Mouse (Mus musculus): ENCODE data around the gene Slc39a7. TPM values are rescaled to one million over a fixed set of nuclear protein-coding genes. Genes with fewer than 3 reads are reported as not detected.

Slc39a7 gene
- total and polyA plus RNA-seq, 2 experiments, result 54.7 to 115 TPM

DNA sequence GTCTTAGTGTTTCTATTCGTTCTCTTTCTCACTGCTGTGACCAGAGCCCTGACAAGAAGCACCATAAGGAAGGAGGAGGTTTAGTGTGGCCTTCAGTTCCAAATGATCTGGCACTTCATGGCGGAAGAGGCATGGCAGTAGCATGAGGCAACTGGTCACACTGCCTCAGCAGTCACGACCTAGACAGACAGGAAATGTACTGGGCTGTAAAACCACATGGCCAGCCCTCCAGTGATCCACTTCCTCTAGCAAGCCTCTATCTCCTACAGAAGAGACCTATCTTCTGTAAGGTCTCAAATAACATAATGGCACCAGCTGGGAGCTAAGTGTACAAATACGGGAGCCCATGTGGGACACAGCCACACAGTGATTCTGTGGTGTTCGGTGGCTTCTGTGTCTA lies 40.6 kb upstream of the Slc39a7 start:
- H3K4me3 ChIP-seq (ENCODE audit: insufficient read depth, low read depth, low read length), result no peak overlapping the region
- 71% methylated on average over 5 of the region's 5 CpGs for WGBS
- TF ChIP-seq POLR2A (IDR thresholded peaks at IDR 0.05; ENCODE audit: extremely low read depth, insufficient read depth, low read length) (no peak), CTCF (IDR thresholded peaks at IDR 0.05; ENCODE audit: low read depth, low read length) (no peak)
- H3K27ac ChIP-seq (replicated peaks; ENCODE audit: insufficient read depth, low read depth, low read length), result no peak overlapping the region
- no peaks in the 10 kb centered on the region; the same call in 1 of the 2 replicates for H3K27me3 ChIP-seq (ENCODE audit: control insufficient read depth, insufficient read depth, low read length)
- no peaks in the 10 kb centered on the region for H3K36me3 ChIP-seq (ENCODE audit: control insufficient read depth, insufficient read depth, low read length)
- no peaks in the 10 kb centered on the region for H3K4me1 ChIP-seq (ENCODE audit: control insufficient read depth, insufficient read depth, low read length)
- H3K9ac ChIP-seq (ENCODE audit: low read depth, low read length), result no peak overlapping the region
- peak; percentile 16 for DNase-seq (ENCODE audit: extremely low read depth, low read depth, low spot score)
- H3K79me2 ChIP-seq (ENCODE audit: control insufficient read depth, insufficient read depth, low read length), result no peaks in the 10 kb centered on the region

DNA sequence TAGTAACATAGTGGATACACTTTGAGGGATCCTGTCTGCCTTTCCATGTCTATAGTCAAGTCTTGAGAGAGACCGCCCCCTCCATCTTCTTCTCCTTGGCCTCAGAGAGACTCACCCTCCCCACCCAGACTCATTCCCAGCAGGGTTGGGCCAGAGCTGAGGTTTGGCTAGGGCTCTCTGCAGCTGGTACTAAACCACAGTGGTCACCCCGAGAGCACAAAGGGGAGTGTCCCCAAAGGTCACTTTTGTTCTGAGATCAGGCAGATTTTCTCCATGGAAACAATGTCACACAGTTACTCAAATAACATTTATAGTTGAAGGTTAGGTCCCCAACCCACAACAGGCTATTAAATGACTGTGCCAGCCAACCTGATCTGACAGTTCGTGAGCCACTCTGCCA lies 37.4 kb upstream of the Slc39a7 start:
- Histone ChIP-seq H3K79me2 (ENCODE audit: control insufficient read depth, insufficient read depth, low read length) (no peaks in the 10 kb centered on the region), H3K36me3 (ENCODE audit: control insufficient read depth, insufficient read depth, low read length) (no peaks in the 10 kb centered on the region), H3K9ac (ENCODE audit: low read depth, low read length) (no peak overlapping the region), H3K4me1 (ENCODE audit: control insufficient read depth, insufficient read depth, low read length) (no peaks in the 10 kb centered on the region), H3K27me3 (ENCODE audit: control insufficient read depth, insufficient read depth, low read length) (no peaks in the 10 kb centered on the region), H3K27ac (replicated peaks; ENCODE audit: insufficient read depth, low read depth, low read length) (no peak overlapping the region), H3K4me3 (ENCODE audit: insufficient read depth, low read depth, low read length) (no peak overlapping the region)
- TF ChIP-seq CTCF (IDR thresholded peaks at IDR 0.05; ENCODE audit: low read depth, low read length), result no peak
- TF ChIP-seq POLR2A (IDR thresholded peaks at IDR 0.05; ENCODE audit: extremely low read depth, insufficient read depth, low read length), result no peak
- no peak for DNase-seq (ENCODE audit: extremely low read depth, low read depth, low spot score)
- 56% methylated on average over 3 of the region's 3 CpGs for WGBS

DNA sequence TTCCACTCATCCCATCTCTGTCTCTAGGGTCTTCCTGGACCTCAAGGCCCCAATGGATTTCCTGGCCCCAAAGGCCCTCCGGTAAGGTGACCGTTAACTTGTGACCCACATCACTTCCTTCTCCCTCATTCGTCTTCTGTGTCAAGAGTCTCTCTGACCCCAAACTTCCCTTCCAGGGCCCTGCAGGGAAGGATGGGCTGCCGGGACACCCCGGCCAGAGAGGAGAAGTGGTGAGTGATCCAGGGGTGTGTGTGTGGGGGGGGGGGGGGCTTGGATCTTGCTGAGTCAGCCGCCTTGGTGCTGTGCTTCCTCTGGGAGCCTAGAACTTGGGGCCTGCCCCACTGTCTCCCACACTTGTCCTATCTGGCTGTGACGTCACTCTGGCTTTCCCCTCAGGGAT lies 25.7 kb upstream of the Slc39a7 start:
- no peak overlapping the region for H3K9ac ChIP-seq (ENCODE audit: low read depth, low read length)
- no peaks in the 10 kb centered on the region for H3K4me1 ChIP-seq (ENCODE audit: control insufficient read depth, insufficient read depth, low read length)
- no peaks in the 10 kb centered on the region for H3K27me3 ChIP-seq (ENCODE audit: control insufficient read depth, insufficient read depth, low read length)
- H3K27ac ChIP-seq (replicated peaks; ENCODE audit: insufficient read depth, low read depth, low read length), result no peak overlapping the region
- peak; percentile 14 for DNase-seq (ENCODE audit: extremely low read depth, low read depth, low spot score)
- TF ChIP-seq POLR2A (IDR thresholded peaks at IDR 0.05; ENCODE audit: extremely low read depth, insufficient read depth, low read length) (no peak), CTCF (IDR thresholded peaks at IDR 0.05; ENCODE audit: low read depth, low read length) (no peak)
- 72% methylated on average over 7 of the region's 7 CpGs for WGBS
- no peak overlapping the region for H3K4me3 ChIP-seq (ENCODE audit: insufficient read depth, low read depth, low read length)
- no peaks in the 10 kb centered on the region for H3K36me3 ChIP-seq (ENCODE audit: control insufficient read depth, insufficient read depth, low read length)
- H3K79me2 ChIP-seq (ENCODE audit: control insufficient read depth, insufficient read depth, low read length), result no peaks in the 10 kb centered on the region

DNA sequence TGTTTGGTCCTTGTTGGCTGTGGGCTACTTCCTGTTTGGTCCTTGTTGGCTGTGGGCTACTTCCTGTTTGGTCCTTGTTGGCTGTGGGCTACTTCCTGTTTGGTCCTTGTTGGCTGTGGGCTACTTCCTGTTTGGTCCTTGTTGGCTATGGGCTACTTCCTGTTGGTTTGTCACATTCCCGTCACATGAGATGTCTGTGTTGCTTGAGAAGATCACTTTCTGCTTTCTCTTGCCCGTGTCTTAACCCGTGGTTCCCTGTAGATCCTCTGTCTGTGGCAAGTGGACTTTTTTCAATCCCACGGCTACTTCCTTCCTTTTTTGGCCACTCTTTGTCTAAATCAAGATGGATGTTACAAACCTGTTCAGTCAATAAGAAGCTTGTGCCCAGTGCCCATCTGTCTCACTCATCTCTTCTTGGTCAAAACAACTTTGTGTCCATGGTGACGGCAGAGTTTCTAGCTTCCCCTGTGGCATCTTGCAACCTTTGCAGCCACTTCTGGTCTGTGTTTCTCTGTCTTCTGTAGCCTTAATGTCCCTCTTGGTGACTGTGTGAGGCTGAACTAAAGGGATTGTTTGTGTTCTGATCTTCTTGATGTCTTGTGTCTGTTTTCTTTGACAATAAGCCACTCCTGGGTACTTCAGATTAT lies 16.0 kb upstream of the Slc39a7 start:
- no peak for TF ChIP-seq POLR2A (IDR thresholded peaks at IDR 0.05; ENCODE audit: extremely low read depth, insufficient read depth, low read length)
- TF ChIP-seq CTCF (IDR thresholded peaks at IDR 0.05; ENCODE audit: low read depth, low read length), result no peak
- DNase-seq (ENCODE audit: extremely low read depth, low read depth, low spot score), result no peak
- H3K27ac ChIP-seq (replicated peaks; ENCODE audit: insufficient read depth, low read depth, low read length), result no peak overlapping the region

DNA sequence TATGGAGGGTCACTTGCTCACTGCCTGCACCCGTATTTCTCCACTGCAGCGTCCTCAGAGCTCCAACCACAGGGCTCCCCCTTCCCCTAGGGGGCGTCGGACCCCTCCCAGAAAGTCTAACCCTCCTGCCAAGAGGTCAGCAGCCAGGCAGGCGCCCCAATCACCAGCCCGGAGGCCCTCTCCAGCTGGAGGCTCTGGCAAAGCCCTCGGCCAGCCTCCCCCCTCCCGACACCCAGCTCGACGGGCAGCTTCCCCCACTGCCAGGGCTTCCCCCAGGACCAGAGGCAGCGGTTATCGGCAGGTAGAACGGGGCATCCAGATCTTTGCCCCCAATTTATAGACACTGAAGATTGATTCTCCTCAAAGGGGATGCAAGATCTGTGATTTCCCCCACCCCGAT lies 14.5 kb upstream of the Slc39a7 start:
- TF ChIP-seq CTCF (IDR thresholded peaks at IDR 0.05; ENCODE audit: low read depth, low read length), result no peak
- TF ChIP-seq POLR2A (IDR thresholded peaks at IDR 0.05; ENCODE audit: extremely low read depth, insufficient read depth, low read length), result no peak
- no peaks in the 10 kb centered on the region for H3K36me3 ChIP-seq (ENCODE audit: control insufficient read depth, insufficient read depth, low read length)
- no peak overlapping the region for H3K27ac ChIP-seq (replicated peaks; ENCODE audit: insufficient read depth, low read depth, low read length)
- no peak overlapping the region for H3K9ac ChIP-seq (ENCODE audit: low read depth, low read length)
- no peak for DNase-seq (ENCODE audit: extremely low read depth, low read depth, low spot score)
- no peaks in the 10 kb centered on the region for H3K79me2 ChIP-seq (ENCODE audit: control insufficient read depth, insufficient read depth, low read length)
- H3K27me3 ChIP-seq (ENCODE audit: control insufficient read depth, insufficient read depth, low read length), result no peaks in the 10 kb centered on the region
- H3K4me1 ChIP-seq (ENCODE audit: control insufficient read depth, insufficient read depth, low read length), result no peaks in the 10 kb centered on the region
- WGBS, result 83% methylated on average over 14 of the region's 14 CpGs
- H3K4me3 ChIP-seq (ENCODE audit: insufficient read depth, low read depth, low read length), result no peak overlapping the region

More for the DNA sequence above, 16.0 kb upstream of the Slc39a7 start:
- WGBS, result 86% methylated on average over 5 of the region's 5 CpGs
- Histone ChIP-seq H3K27me3 (ENCODE audit: control insufficient read depth, insufficient read depth, low read length) (no peaks in the 10 kb centered on the region), H3K4me1 (ENCODE audit: control insufficient read depth, insufficient read depth, low read length) (no peaks in the 10 kb centered on the region), H3K79me2 (ENCODE audit: control insufficient read depth, insufficient read depth, low read length) (no peaks in the 10 kb centered on the region), H3K4me3 (ENCODE audit: insufficient read depth, low read depth, low read length) (no peak overlapping the region), H3K36me3 (ENCODE audit: control insufficient read depth, insufficient read depth, low read length) (no peaks in the 10 kb centered on the region), H3K9ac (ENCODE audit: low read depth, low read length) (no peak overlapping the region)
